Mouse (Mus musculus) cerebellum, adult 9-11 months (tissue): Measurements from ENCODE around the gene Tulp4.

ENCODE experiments used
- DNase-seq: peaks from one replicate; pipeline ENCODE4 v3.0.0; 2022

Gene Tulp4

DNA sequence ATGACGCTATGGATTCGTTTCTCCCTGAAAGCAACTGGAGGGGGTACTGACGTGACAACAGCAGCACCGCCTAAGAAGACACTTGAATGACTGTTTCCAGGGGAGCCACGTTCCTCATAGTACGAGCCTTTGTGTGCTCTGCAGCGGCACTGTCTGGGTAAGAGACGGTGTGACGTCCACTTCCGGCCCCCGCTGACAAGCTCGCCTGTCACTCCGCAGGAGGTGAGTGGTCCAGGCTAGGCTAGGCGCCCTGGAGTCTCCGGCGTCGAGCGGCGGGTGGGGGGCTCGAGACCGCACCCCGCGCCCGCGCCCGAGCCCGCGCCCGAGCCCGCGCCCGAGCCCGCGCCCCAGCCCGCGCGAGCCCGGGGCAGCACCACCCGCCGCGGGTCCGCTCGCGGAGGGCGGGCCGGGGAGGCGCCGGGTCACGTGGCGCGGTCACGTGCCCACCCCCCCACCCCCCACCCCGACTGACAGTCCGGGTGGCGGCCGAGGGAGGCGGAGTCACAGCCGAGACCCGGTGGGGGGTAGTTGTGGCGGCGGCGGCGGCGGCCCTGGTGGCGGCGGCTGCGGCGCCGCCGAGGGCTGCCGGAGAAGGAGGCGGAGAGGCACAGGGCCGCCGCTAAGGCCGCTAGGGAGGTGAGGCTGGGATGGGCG, at the start of gene Tulp4:
Gene Tulp4, plus strand, starts transcription at position 77 of the 654 bp plus-strand sequence.
- peak; percentile 87 for DNase-seq

- no peak for DNase-seq
Measured at GRCm38 (mm10) chr17:6062793-6063192, 43.4 kb upstream of the Tulp4 start.

GRCm38 (mm10) chr17:6063532-6063931, 42.7 kb upstream of the Tulp4 start:
- no peak for DNase-seq

- DNase-seq = no peak
Measured at GRCm38 (mm10) chr17:6066021-6066420, 40.2 kb upstream of the Tulp4 start.

GRCm38 (mm10) chr17:6067613-6068012, 38.6 kb upstream of the Tulp4 start:
- no peak for DNase-seq

- DNase-seq = no peak
Measured at GRCm38 (mm10) chr17:6069866-6070265, 36.4 kb upstream of the Tulp4 start.

GRCm38 (mm10) chr17:6073405-6073804, 32.8 kb upstream of the Tulp4 start:
- no peak for DNase-seq

DNA sequence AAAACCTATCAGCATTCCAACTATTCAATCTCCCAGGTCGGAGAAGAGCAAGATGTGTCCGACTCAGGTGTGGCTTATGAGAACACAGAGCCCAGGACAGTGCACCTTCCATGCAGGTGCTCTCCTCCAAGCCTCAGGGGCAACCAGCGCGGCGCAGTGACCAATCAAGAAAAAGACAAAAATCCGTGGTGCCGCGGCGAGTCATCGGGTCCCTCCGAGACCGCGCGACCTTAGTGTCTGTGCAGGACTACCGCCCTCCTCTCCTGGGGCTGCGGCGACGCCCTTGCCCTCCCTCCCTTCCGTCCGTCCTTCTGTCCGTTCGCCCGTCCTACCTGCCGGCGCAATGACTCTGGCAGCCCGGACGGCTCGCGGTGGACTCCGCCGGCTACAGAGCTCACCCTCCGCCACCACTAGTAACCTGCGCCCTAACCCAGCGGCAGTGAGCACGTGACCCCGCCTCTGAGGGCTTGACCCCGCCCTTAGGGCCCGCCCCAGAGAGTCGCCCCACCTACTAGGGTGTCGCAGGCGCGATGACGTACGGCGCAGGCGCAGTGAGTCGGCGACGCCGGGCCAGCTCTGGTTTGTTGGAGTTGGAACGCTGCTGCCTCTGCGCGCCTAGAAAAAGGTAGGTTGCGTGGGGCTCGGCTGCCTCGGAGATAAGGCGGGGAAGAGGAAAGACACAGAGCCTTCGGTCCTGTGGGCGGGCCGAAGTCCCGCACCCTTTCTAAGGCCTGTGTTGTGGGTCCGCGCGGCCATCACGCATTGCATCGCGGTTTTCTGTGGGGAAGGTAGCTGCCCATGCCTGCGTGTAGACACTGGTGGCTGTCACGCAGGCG, 26.7 kb upstream of the Tulp4 start, which contains the start of the genes Serac1 and Gtf2h5:
Gene Serac1, minus strand, starts transcription at position 455 of the 836 bp plus-strand sequence.
Gene Gtf2h5, plus strand, starts transcription at position 500 of the 836 bp plus-strand sequence.
- peak; percentile 98 for DNase-seq

DNA sequence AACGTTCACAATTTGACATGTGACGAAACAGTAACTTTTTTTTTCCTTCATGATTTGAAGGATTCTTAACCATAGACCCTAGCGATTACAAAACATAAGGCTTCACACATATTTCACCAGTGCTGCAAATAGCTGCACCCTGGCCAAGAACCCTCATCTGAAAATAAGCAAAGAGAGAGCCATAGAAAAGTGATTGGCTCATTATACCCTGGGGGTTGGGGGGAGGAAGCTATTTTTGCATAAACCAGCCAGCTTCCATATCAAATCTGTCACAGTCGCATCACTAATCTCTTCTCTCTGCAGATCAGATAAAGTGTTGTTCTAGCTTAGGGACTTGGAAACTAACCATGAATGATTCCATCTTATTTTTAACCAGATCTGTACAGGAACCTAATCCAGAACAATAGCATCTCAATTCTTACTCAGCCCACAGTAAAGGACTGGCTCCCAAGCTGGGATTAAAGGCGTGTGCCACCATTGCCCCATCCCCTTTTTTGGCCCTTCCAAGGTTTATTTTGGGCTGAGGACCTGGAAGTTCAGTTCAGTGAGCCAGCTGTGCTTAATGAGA, 22.8 kb upstream of the Tulp4 start:
- DNase-seq = no peak

DNA sequence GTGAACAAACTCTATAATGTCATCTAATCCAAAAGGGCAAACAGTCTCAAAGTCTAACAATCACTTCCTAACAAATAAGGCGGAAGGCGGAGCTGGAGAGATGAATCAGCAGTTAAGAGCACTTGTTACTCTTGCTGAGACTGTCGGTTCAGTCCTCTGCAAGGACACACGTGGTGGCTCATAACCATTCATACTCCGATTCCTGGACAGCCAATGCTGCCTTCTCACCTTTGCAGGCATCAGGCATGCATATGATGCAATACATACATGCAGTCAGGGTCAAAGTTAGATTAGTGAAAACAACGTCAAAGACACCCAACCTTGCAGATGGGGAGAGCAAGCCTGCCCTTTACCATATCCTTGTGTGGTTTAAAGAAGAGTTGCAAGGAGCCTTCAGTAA, 14.6 kb upstream of the Tulp4 start:
- no peak for DNase-seq

DNA sequence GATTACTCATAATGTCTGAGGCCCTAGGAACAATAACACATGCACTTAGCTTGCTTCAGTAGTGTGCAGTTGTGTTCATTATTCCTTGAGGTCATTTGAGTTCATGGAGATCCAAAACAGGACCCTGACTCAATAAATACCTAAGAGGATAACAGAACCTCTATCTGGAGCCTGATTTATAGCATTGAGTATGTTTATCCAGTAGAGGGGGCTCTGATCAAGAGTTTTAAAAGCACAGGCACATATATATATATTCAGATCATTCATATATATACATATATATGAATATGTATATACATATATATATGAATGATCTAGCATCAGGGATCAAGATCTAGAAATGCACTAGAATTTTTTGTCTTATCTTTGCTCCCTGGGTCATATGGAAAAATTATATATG, 10.7 kb upstream of the Tulp4 start:
- DNase-seq = no peak

DNA sequence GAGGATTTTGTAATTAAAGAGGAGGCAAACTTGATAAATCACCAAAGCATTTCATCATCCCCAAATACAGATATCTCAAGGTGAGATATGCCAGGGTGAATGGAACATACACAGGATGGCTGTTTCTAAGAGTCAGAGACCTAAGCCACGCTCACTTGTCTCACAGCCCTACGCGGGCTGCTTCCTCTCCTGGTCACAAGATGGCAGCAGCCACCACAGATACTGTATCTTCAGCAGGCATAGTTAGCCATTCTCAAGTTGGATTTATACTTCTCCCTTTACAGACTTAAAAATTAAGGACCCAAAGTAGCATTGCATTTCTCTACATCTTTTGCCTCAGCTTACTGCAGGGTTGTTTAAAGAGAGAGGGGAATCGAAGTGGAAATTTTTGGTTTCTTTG, 8.4 kb upstream of the Tulp4 start:
- DNase-seq = peak; percentile 43

- DNase-seq = peak; percentile 45
Measured at GRCm38 (mm10) chr17:6102287-6102686, 4.0 kb upstream of the Tulp4 start.

- DNase-seq = no peak
Measured at GRCm38 (mm10) chr17:6103566-6103965, 2.7 kb upstream of the Tulp4 start.

- DNase-seq = peak; percentile 78
Measured at GRCm38 (mm10) chr17:6107015-6107601, 871 bp downstream of the Tulp4 start.

- peak; percentile 44 for DNase-seq
Measured at GRCm38 (mm10) chr17:6108175-6108574, 1.9 kb downstream of the Tulp4 start.

- DNase-seq = peak; percentile 40
Measured at GRCm38 (mm10) chr17:6110956-6111355, 4.7 kb downstream of the Tulp4 start.

GRCm38 (mm10) chr17:6113653-6114052, 7.4 kb downstream of the Tulp4 start:
- DNase-seq = no peak

- DNase-seq = no peak
Measured at GRCm38 (mm10) chr17:6115085-6115484, 8.8 kb downstream of the Tulp4 start.

DNA sequence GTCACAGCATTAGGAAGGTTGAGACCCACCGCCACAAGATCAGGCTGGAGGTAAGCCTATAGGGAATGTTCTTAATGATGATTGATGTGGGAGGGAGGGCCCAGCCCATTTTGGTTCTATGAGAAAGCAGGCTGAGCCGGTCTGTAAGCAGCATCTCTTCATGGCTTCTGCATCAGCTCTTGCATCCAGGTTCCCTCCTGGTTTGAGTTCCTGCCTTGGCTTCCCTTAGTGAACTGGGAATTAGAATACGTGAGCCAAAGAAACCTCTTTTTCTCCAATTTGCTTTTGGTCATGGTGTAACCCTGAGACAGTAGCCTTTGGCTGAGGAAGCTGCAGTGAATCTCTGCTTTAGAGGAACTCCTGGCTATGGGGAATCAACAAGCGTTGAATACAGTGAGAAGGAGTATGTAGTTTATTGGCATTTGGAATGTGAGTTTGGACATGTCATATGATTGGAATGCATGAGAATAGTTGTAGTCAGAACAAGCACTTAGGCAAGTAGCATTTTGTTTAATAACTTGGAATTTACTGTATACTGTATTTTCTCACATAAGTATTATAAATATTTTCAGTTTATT, 11.0 kb downstream of the Tulp4 start:
- DNase-seq = no peak

- DNase-seq = no peak
Measured at GRCm38 (mm10) chr17:6117917-6118316, 11.7 kb downstream of the Tulp4 start.

- DNase-seq = peak; percentile 94
Measured at GRCm38 (mm10) chr17:6118861-6119260, 12.6 kb downstream of the Tulp4 start.

DNA sequence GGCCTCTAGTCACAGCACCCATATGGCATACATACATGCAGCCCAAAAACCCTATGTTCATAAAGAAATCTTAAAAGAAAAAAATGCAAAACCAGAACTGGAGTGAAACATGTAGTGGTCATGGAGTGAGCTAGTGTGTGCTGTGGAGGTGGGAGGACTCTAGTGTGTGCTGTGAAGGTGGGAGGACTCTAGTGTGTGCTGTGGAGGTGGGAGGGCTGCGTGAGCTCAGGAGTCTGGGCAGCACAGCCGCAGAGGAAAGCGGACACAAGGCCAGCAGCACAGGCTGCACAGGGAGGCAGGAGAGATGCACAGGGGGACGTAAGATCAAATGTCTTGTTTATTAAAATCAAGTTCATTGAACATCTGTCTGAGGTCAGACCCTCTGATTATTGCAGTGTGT, 17.5 kb downstream of the Tulp4 start:
- no peak for DNase-seq
